Mouse (Mus musculus) lung, embryonic 14.5 days (tissue): ENCODE measurements at regions not wholly inside any gene's neighbourhood (a gene's known extent, or its start where the extent isn't known, plus 50 kb on each side); places are given as distances from the start of the nearest gene placed in this dataset.
A peak's percentile ranks its signal among the peaks of the same experiment; 100 is the strongest.

Source experiments
- ATAC-seq: fragments of 200-750 bp; cut with Nextera tagmentation; 2 replicates; pipeline ENCODE4 v1.8.0; 2017; ENCODE audit warnings: mild to moderate bottlenecking, moderate TSS enrichment, moderate library complexity; ENCODE audit not compliant: insufficient read depth
- DNase-seq: peaks from one replicate; pipeline ENCODE4 v3.0.0-alpha.2; 2015
- H3K27ac ChIP-seq: fragments of 300-500 bp; sonication (generic); 2 replicates; pipeline ENCODE4 v1.5.1; 2014; ENCODE audit warnings: low read depth, mild to moderate bottlenecking, moderate library complexity
- H3K27me3 ChIP-seq: fragments of 300-500 bp; sonication (generic); 2 replicates; pipeline ENCODE4 v1.6.1; 2014; ENCODE audit warnings: low read length, control low read depth; ENCODE audit not compliant: insufficient read depth
- H3K36me3 ChIP-seq: fragments of 300-500 bp; sonication (generic); 2 replicates; pipeline ENCODE4 v1.6.1; 2014; ENCODE audit warnings: control low read depth; ENCODE audit not compliant: insufficient read depth
- H3K4me1 ChIP-seq: fragments of 300-500 bp; sonication (generic); 2 replicates; pipeline ENCODE4 v1.6.1; 2014; ENCODE audit warnings: antibody characterized with exemption, control low read depth; ENCODE audit not compliant: insufficient read depth
- H3K4me2 ChIP-seq: fragments of 300-500 bp; sonication (generic); 2 replicates; pipeline ENCODE4 v1.6.1; 2014; ENCODE audit warnings: mild to moderate bottlenecking
- H3K4me3 ChIP-seq: fragments of 300-500 bp; sonication (generic); 2 replicates; pipeline ENCODE4 v1.5.1; 2014; ENCODE audit warnings: low read depth, low read length
- H3K9ac ChIP-seq: fragments of 300-500 bp; sonication (generic); 2 replicates; pipeline ENCODE4 v1.6.1; 2014
- H3K9me3 ChIP-seq: fragments of 300-500 bp; sonication (generic); 2 replicates; pipeline ENCODE4 v1.6.1; 2016; ENCODE audit warnings: low read depth, low read length, control low read depth
- CTCF ChIP-seq: IDR thresholded peaks from 2 replicates; pipeline ENCODE4 v1.5.1; 2016; ENCODE audit warnings: antibody characterized with exemption, low read depth
- WGBS: fragments of 180-500 bp; shearing (Covaris S2); extraction: QIAGEN DNeasy Blood & Tissue Kit; methylation state at CpG from one replicate; pipeline ENCODE4 v1.1.7; 2014; 5-methylcytosine and 5-hydroxymethylcytosine counted together

DNA sequence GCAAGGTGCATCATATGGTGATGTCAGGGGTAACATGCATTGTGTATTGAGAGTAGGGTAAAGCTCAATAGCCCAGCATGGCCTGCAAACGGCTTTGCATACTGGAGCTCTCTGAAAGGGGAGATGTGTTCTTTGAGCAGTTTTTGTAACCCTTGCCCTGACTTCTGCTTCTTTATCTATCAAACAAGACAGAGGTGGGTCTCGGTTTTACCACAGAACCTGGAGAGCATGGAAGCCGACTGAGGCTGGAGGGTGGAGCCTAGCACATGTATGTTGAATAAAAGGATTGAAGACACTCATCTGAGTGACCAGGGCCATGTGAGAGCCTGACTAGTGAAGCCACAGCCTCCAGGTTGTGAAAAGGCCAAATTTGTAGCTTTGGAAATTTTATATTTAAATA lies 236.7 kb downstream of the Rplp1 start:
- no peak for ATAC-seq
- Histone ChIP-seq H3K27ac (no peak overlapping the region), H3K4me2 (no peak overlapping the region), H3K9me3 (no peaks in the 10 kb centered on the region), H3K9ac (no peak overlapping the region), H3K36me3 (no peaks in the 10 kb centered on the region), H3K4me3 (no peak overlapping the region), H3K27me3 (no peaks in the 10 kb centered on the region), H3K4me1 (no peaks in the 10 kb centered on the region)
- 43% methylated on average over 3 of the region's 3 CpGs for WGBS
- DNase-seq: no peak
- TF ChIP-seq CTCF: no peak

GRCm38 (mm10) chr9:61677037-61677436 lies 237.3 kb downstream of the Rplp1 start:
- Histone ChIP-seq H3K4me1 (no peaks in the 10 kb centered on the region), H3K4me2 (no peak overlapping the region), H3K9ac (no peak overlapping the region), H3K9me3 (no peaks in the 10 kb centered on the region), H3K4me3 (no peak overlapping the region), H3K27me3 (no peaks in the 10 kb centered on the region), H3K36me3 (no peaks in the 10 kb centered on the region), H3K27ac (no peak overlapping the region)
- no peak for ATAC-seq
- WGBS: 39% methylated on average over 11 of the region's 11 CpGs
- no peak for TF ChIP-seq CTCF
- DNase-seq: peak; percentile 50

DNA sequence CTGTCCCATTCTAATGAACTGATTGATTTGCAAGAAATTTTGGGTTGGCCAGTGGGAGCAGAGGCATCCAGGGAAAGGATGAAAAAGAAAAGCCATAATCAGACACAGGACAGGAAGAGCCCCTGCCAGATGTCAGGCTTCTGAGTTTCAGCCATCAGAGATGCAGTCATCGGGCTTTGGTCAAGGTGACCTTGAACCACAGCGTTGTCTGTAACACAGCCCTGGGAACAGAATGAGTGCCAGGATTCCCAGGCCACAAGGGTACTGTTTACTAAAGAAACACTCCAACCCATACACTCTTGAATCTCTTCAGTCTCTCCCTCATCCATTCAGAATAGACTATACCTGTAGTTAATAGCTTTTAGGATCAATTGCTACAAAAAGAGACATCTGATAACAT lies 239.0 kb downstream of the Rplp1 start:
- no peak overlapping the region for H3K27ac ChIP-seq
- H3K9ac ChIP-seq: no peak overlapping the region
- no peak for DNase-seq
- H3K4me3 ChIP-seq: no peak overlapping the region
- no peaks in the 10 kb centered on the region for H3K27me3 ChIP-seq
- H3K36me3 ChIP-seq: no peaks in the 10 kb centered on the region
- TF ChIP-seq CTCF: no peak
- H3K9me3 ChIP-seq: peaks cover 3% of the 10 kb centered on the region; the same call in 1 of the 2 replicates
- no peak overlapping the region for H3K4me2 ChIP-seq
- no peaks in the 10 kb centered on the region for H3K4me1 ChIP-seq
- 66% methylated on average over 2 of the region's 2 CpGs for WGBS
- ATAC-seq: no peak

DNA sequence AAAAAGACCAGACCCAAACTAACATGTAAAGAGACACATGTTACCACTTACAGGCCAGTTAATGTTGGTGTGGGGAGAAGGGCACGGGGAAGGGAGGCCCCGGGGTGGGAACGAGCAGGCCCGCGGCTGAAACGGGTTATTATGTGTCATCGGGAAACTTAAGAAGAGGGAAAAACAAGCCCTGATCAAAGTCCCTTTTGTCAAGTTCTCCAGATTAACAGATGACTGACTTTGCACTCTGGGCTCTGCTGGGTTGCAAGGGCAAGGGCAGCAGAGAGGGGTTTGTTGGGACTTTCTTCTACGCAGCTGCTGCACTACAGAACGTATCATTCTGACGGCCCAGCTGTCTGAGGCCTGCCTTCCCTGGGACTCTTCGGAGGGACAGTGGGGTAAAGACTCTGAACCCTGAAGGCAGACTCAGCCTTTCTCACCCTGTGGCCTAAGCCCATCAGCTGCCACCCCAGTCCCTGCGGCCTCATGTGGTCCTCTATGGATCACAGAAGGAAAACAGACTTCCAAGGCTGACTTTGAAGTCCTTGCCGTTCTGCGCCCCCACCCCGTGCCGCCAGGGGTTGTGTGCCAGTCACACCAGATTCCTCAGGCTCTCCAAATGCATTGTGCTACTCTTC lies 240.7 kb downstream of the Rplp1 start:
- no peak for ATAC-seq
- H3K36me3 ChIP-seq: no peaks in the 10 kb centered on the region
- H3K9me3 ChIP-seq: peaks cover 3% of the 10 kb centered on the region; the same call in 1 of the 2 replicates
- no peak overlapping the region for H3K9ac ChIP-seq
- H3K27ac ChIP-seq: no peak overlapping the region
- 52% methylated on average over 16 of the region's 16 CpGs for WGBS
- H3K4me2 ChIP-seq: no peak overlapping the region
- H3K4me3 ChIP-seq: no peak overlapping the region
- no peak for TF ChIP-seq CTCF
- DNase-seq: no peak
- H3K27me3 ChIP-seq: no peaks in the 10 kb centered on the region
- no peaks in the 10 kb centered on the region for H3K4me1 ChIP-seq

DNA sequence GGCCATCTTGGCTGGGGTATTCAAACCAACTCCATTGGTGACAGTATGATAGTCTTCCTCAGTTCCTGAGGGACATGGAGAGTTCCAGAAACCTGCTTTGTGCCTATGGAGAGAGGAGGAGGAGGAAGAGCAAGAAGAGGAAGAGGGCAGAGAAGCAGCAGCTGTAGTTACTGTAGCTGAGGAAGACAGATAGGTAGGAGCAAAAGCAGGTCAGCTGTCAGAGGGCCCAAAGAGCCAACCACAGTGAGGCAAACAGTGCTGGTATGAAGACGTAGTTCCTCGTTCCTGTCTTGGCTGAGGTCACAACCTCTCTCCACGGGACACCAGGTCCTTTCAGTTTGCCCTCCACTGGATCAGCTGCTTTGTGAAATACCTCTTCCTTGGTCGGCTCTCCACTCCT lies 243.4 kb downstream of the Rplp1 start:
- WGBS: 53% methylated on average over 4 of the region's 4 CpGs

DNA sequence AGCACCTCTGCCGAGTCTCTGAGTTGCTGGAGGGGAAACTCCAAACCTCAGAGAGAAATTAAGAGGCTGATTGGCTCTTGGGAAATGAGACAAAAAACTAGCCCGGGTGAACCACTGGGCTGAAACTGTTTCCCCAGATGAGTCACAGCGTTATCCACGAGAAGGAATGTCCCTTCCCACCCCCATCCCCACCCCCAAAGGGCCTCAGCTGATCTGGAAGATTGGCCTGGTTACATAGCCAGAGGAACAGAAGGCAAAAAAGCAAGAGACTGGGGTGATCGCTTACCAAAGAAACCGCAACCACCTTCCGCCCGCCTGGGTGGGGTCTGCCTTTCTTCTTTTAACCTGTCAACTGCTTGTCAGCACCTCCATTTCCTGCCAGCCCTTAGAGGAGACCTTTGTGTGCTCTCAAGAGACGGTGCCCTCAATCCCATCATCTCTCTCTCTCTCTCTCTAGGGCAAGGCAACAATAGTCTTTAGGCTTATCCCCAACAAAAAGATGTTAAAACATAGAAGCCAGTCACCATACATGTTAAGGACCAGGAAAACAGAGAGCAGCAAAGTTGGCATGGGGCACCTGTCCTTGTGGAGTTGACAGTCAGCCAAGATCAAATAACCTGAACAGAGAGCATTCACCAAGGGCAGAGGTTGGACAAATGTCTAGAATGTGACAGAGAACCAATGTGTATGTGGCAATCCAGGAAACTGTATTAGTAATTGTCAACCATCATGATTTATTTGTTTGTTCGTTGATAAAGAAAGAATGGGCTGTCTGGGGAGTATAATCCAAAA lies 244.4 kb downstream of the Rplp1 start:
- H3K27ac ChIP-seq: no peak overlapping the region
- WGBS: 31% methylated on average over 10 of the region's 10 CpGs

More for the DNA sequence above, 243.4 kb downstream of the Rplp1 start:
- H3K4me2 ChIP-seq: no peak overlapping the region
- H3K9me3 ChIP-seq: peaks cover 3% of the 10 kb centered on the region; the same call in 1 of the 2 replicates
- no peaks in the 10 kb centered on the region for H3K36me3 ChIP-seq
- no peaks in the 10 kb centered on the region for H3K27me3 ChIP-seq
- H3K4me3 ChIP-seq: no peak overlapping the region
- ATAC-seq (no peak), DNase-seq (no peak)
- no peaks in the 10 kb centered on the region for H3K4me1 ChIP-seq
- TF ChIP-seq CTCF: no peak
- H3K9ac ChIP-seq: no peak overlapping the region
- H3K27ac ChIP-seq: no peak overlapping the region

GRCm38 (mm10) chr9:61668723-61669122 lies 245.6 kb downstream of the Rplp1 start:
- Histone ChIP-seq H3K4me2 (no peak overlapping the region), H3K36me3 (no peaks in the 10 kb centered on the region), H3K27me3 (no peaks in the 10 kb centered on the region), H3K4me3 (no peak overlapping the region), H3K27ac (no peak overlapping the region), H3K4me1 (no peaks in the 10 kb centered on the region), H3K9me3 (peaks cover 3% of the 10 kb centered on the region; the same call in 1 of the 2 replicates), H3K9ac (no peak overlapping the region)
- DNase-seq: no peak
- ATAC-seq: no peak
- 57% methylated on average over 8 of the region's 8 CpGs for WGBS
- TF ChIP-seq CTCF: no peak

More for the DNA sequence above, 244.4 kb downstream of the Rplp1 start:
- no peak for TF ChIP-seq CTCF
- Histone ChIP-seq H3K36me3 (no peaks in the 10 kb centered on the region), H3K27me3 (no peaks in the 10 kb centered on the region), H3K4me3 (no peak overlapping the region), H3K4me1 (no peaks in the 10 kb centered on the region), H3K9me3 (peaks cover 3% of the 10 kb centered on the region; the same call in 1 of the 2 replicates), H3K4me2 (no peak overlapping the region), H3K9ac (no peak overlapping the region)
- DNase-seq (no peak), ATAC-seq (no peak)
